Mouse (Mus musculus) adrenal gland, postnatal 4 days (tissue): ENCODE data around the gene 4933428M09Rik. TPM values are rescaled to one million over a fixed set of nuclear protein-coding genes. Genes with fewer than 3 reads are reported as not detected.
"Not testable (repeated sequence)": the region's sequence is repeated elsewhere in the genome, so short reads cannot be mapped to it uniquely, and the experiment has no call there.

ENCODE experiments used
- DNase-seq, 2 experiments: peaks; one replicate each; pipeline ENCODE4 v3.0.0; 2021 to 2022; ENCODE audit warnings: low spot score in 2 of 2, mixed read lengths in 2 of 2
- long read RNA-seq, 2 experiments: library from polyadenylated mRNA; stranded (forward); transcript quantifications; one replicate each; pipeline ENCODE4 v2.0.0; 2021
- total RNA-seq, 2 experiments: library from RNA; stranded (reverse); gene quantifications; 2 replicates each; pipeline ENCODE4 v1.2.3; 2021

The 4933428M09Rik gene
- total RNA-seq = not detected
- long read RNA-seq, experiment 1 = 0 reads
- long read RNA-seq, experiment 2 = 0 reads

DNA sequence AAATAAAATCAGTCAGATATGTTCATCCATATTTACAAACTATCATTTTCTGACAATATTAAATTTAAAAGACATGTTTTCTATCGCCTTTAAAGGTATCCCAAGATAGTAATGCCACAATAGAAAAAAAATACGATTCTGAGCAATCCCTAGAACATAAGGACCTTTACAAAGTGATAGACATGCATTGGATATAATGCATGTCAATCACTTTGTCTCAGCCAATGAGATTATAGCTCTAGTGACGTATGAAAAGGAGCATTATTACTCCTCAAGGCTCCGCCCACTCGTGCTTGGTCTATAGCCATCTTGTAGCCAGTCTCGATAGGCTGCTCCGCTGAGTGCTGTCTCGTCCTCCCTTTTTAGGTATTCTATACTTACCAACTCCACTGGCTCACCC, at the start of gene 4933428M09Rik:
TSS of gene 4933428M09Rik (plus strand) at position 301 of the 400 bp plus-strand sequence.
- DNase-seq = no peak

GRCm38 (mm10) chrX:139134031-139134430, 45.0 kb upstream of the 4933428M09Rik start:
- no peak for DNase-seq

DNA sequence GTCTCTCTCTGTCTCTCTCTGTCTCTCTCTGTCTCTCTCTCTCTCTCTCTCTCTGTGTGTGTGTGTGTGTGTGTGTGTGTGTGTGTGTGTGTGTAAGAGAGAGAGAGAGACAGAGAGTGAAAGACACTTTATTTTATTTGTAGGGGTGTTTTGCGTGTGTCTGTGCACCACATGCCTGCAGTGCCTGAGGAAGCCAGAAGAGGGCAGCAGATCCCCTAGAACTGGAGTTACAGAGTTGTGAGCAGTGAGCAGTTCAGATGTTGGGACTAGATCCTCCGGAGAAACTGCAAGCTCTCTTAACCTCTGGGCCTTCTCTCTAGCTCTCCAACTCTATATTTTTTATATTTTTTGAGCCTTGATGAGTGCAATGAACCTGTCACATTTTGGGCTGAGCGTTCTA, 12.5 kb downstream of the 4933428M09Rik start:
- DNase-seq = not testable (repeated sequence)

GRCm38 (mm10) chrX:139194572-139195279, 15.7 kb downstream of the 4933428M09Rik start:
- DNase-seq = no peak

GRCm38 (mm10) chrX:139209191-139209828, 30.3 kb downstream of the 4933428M09Rik start:
- not testable (repeated sequence) for DNase-seq

- DNase-seq = peak; percentile 13 to 37
These were observed 30.8 kb downstream of the 4933428M09Rik start, which contains the start of gene Mum1l1 for GRCm38 (mm10) chrX:139209829-139210225. Gene Mum1l1, plus strand, starts transcription at chrX:139210042.

DNA sequence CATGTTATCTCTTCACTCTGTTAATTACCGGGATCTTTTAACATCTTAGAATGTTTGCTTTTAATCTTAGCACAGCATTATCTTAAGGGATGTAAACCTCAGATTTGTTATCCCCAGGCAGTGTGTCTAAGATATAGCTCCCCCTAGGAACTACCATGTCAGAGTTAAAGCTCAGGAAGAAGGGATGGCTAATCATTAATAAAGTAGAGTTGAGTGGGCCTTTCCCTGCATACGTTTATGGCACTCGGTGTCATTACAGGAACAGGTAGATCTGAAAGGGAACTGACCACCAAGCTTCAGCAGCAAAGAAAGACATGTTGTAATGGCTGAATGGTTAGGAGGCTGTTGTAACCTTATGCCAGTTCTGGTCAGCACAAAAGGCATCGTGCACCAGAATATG, 35.7 kb downstream of the 4933428M09Rik start:
- no peak for DNase-seq

DNA sequence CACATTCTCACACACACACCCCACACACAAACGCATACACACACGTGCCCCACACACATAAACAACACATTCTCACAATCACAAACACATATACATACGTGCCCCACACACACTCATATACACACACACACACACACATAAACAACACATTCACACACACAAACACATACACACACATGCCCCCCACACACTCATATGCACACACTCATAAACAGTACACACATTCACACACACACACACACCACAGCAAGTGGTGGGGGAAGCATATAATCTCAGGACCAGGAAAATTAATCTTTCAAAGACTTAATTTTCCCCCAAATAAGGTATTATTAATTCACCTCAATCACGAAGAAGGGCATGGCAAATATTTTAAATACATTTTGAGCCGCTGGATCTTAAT, 37.4 kb downstream of the 4933428M09Rik start:
- DNase-seq = no peak

GRCm38 (mm10) chrX:139216991-139217593, 38.1 kb downstream of the 4933428M09Rik start:
- peak in 1 of 2 experiments; percentile 3 for DNase-seq

GRCm38 (mm10) chrX:139217776-139218175, 38.7 kb downstream of the 4933428M09Rik start:
- DNase-seq = no peak

DNA sequence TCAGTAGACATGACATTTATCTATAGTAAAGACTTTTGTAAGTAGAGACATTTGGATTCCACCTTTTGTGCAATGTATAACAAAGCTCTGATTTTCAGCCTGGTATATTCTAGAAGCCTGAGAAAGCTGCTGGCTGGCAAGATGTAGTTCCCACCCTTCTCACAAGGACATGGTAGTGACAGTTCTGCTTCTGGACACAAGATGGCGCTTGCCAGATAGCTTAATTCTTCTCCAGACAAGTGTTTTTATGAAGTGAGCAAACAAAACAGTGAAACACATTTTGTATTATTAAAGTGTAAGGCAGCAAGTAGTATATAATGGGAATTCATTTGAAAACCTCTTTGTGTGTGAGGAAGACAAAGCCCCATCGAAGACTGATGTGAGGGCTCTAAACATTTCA, 40.0 kb downstream of the 4933428M09Rik start:
- no peak for DNase-seq

DNA sequence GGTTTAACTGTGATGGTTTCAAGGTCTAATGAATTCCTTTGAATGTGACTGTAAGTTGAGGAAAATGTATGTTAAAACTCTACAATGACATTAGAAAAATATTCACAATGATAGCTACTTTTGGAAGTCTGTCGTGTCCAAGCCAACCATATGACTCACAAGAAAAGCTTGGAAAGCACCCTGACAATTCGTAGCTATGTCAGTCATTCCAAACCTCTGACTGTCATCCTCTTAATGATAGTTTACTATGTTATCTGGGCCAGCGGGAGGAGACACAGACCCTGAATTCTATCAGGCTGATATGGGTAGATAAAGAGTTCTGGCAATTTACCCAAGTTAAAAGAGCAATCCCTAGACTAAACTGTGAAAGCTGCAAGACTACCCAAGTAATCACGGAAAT, 41.8 kb downstream of the 4933428M09Rik start:
- DNase-seq = no peak

GRCm38 (mm10) chrX:139221893-139222292, 42.9 kb downstream of the 4933428M09Rik start:
- no peak for DNase-seq

Other genes with a start within 250 kb of the 4933428M09Rik start
- 10 to 100 TPM in 1 of 2 experiments, under 1 TPM in 1; 0.25 to 10.3 TPM for gene Serpina7, start 94.0 kb upstream of the 4933428M09Rik start, total RNA-seq
- gene 4930513O06Rik, start 93.0 kb upstream of the 4933428M09Rik start, total RNA-seq = not detected
- 10 to 100 TPM in 1 of 2 experiments, 1 to 10 TPM in 1; 9.1 to 10.4 TPM for gene Mum1l1, start 30.8 kb downstream of the 4933428M09Rik start, total RNA-seq
- not detected for gene Trap1a, start 154.5 kb downstream of the 4933428M09Rik start, total RNA-seq